Mouse (Mus musculus) skeletal muscle tissue, adult 2 months (tissue): ENCODE results near the gene Akap6.

Experiments
- DNase-seq: peaks from one replicate; pipeline ENCODE4 v3.0.0-alpha.2; 2012; ENCODE audit warnings: low read depth, low spot score

Gene Akap6

DNA sequence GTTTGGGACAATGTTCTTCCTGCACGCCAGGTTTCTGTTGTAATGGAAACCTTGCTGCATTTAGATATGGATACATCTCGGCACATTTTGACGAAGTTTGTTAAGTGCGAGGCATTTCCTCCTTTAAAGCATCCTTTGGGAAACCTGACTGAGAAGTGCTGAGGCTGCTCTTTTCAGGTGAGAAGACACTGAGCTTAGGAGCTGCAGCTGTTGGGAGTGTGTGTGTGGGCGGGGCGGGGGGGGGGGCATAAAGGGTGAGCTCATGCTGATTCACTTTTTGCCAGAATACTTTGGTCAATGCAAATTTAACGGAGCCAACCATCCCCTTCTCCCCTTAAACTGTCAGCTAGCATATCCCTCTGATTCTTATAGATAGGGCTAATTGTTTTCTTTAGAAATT is 81.9 kb downstream of the Akap6 start:
- DNase-seq = no peak

DNA sequence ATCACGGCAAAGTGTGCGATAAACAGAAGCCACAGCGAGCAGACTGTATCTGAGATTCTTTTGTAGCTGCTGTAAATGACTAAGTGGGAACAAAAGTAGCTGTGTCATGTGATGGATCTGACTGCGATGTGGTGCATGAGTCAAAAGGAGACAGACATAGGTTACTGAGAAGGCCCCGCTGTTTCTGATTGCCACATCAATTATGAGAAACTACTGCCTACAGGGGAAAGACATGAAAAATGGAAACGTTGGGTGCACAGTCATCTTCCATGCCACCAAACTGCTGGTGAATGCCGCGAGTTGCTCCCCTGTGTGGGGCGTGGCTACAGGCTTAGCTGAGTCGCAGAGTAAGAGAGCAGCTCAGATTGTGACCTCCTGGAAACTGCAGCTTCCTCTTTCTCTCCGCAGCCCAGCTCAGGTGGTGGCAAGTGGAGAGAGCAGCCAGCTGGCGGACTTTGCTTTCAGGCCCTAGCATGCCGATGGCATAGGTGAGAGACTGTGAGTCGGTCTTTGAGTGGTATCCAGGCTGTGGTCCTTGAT is 83.8 kb downstream of the Akap6 start:
- DNase-seq = no peak

DNA sequence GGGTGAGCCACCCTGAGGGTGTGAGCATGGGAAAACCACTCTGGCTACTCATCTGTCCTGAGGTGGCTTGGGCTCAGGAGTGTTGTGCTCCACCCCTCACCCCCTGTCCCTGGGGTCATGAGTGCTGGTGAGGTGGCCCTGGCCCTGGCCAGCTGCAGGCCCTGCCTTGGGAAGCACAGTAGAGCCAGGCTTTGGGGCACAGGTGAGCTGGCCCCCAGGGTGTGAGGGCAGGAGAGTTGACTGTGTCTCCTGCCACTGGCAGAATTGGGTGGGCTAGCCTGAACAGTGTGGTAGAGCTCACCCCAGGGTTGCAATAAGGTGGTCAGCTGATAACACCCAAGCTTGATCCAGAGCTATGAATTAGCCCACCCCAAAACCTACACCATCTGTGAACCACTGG is 86.0 kb downstream of the Akap6 start:
- no peak for DNase-seq

DNA sequence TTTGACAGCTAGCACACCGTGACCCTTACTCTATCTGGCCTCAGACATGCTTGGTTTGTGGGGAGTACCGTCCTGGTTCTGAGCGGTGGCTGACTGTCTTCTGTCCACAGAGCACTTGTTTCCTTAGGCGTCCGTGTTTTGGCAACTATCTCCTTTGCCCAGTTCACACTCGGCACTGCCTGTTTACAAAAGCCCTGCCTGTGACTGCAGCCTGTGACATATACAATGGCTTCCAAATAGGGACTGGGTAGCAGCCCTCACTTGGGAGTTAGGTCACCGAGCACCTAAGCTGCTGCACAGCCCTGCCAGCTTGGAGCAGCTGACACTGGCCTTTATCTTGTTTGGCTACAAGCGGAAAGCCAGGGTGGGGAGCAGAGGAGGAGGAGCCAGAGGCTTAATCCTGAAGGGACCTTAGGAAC is 91.2 kb downstream of the Akap6 start:
- DNase-seq = peak; percentile 7

DNA sequence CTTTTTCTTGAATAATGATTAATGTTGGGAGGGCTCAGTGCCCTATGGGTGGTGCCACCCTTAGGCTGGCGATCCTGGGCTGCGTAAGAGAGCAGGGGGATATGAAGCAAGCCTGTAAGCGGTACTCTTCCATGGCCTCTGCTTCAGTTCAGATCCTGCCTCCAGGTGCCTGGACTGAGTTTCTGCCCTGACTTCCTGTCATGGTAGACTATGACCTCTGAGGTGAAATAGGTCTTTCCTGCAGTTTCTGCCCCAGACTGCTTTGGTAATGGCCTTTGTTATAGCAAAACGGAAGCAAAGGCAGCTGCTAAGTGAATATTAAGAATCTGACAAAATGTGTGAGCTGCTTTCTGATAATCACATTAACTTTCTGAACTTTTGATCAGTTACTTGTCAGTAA is 94.9 kb downstream of the Akap6 start:
- DNase-seq = no peak

DNA sequence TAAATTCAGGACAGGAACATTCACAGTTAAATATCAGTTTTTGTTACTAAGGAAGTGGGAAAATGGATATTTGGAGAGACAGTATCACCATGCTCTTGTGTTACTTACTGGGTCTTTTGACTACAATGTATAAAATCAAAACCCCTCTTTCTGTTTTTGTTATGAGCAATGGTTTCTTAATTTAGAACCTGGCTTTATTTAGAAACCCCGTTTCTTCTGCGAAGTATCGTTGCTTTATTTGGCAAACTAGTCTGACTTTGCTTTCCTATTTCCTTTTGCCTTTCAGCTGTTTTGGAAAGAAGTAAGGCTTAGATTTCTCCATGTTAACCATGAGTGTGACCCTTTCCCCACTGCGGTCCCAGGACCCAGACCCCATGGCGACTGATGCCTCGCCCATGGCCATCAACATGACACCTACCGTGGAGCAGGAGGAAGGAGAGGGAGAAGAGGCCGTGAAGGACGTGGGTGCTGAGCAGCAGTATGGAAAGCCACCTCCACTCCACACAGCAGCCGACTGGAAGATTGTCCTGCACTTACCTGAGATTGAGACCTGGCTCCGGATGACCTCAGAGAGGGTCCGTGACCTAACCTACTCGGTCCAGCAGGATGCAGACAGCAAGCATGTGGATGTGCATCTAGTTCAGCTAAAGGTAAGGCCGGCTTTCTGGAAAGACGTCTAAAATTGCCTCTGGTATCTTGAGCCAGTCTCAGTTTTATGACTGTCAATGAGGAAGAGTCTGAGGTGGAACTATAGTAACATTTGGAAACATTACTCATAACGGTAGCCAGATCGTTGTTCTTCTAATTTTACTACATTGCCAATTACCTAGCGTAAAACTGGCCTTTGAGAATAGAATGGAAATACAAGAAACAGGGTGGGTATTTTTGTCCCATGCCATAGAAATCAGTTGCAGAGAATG is 96.6 kb downstream of the Akap6 start:
- DNase-seq = no peak

DNA sequence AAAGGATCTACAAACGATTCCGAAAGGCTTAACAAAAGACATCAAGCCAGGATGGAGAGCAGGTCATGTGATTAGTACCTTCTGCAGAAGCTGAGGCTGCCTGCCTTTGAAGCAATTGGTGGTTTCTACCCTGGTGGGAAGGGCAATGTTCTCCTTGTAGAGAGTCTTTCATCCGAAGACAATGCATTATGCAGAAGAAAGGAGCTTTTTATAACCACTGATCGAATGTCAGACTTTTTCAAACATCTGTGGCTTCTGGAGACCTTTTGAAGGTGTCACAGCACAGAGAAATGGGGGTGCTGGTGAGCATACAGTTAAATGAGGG is 97.2 kb downstream of the Akap6 start:
- no peak for DNase-seq

DNA sequence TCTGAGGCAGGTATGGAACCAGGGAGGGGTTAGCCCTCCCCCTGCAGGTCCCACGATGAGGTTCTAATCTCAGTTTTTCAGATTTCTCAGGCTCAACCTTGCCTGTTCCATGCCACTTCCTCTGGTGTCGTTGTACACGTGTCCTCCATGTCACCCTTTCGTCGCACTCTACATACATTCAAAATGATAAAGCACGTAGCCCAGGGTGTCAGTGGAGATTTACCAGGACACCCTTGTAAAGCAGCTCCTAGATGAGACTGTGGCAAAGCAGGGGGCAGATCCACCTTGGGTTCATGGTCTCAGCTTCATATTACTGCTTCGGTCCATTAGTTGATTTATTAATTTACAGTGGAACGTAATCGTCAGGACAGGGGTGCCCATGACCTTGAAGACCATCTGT is 100.5 kb downstream of the Akap6 start:
- no peak for DNase-seq

DNA sequence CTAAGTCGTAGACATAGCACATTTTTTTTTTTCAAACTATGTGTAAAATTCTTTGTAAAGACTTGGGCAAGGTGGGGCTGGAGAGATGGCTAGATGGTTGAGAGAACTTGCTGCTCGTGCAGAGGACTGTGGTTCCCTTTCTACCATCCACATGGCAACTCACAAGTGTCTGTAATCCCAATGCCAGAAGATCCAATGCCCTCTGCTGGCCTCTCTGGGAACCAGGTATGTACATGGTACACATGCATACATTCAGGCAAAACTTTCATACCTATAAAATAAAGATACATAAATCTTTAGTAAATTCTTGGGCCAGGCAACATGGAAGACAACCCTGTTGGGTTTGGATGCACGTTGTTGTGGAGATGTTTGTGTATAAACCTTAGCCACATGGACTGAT is 107.1 kb downstream of the Akap6 start:
- DNase-seq = no peak

DNA sequence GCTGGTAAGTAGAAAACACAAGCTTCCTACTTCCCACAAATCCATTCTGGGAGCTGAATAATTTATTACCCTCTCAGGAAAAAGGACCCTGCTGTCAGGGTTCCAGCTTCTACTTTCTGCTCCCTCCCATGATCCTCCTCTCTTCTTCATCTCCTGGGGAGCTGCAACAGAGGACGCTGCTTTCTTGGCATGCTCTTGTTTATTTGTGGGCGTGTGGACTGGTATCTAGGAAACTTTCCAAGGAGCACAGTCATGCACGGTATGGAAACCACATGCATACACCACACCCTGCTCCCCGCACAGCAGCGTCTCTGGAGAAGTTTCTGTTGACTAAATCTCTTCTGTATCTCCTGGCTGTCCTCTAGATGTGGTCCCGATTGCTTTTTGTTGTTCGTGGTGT is 119.4 kb downstream of the Akap6 start:
- peak; percentile 19 for DNase-seq

DNA sequence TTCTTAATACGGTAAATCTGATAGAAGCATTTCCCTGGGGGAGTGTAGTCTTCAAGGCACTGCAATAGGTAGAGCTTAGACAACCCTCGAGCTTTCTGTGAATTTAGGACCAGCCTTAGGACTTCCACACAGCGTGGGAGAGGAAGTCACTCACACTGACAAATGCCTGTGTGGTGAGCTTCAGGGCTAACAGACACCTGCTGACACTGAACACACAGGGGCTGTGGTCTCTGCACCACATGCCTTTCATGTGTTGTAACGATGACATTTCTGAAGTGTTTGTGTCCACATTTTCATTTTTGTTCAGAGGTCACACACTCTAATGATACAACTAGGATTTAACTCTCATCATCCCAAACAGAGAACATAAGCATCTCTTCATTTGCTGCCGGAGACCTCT is 125.6 kb downstream of the Akap6 start:
- DNase-seq = no peak

DNA sequence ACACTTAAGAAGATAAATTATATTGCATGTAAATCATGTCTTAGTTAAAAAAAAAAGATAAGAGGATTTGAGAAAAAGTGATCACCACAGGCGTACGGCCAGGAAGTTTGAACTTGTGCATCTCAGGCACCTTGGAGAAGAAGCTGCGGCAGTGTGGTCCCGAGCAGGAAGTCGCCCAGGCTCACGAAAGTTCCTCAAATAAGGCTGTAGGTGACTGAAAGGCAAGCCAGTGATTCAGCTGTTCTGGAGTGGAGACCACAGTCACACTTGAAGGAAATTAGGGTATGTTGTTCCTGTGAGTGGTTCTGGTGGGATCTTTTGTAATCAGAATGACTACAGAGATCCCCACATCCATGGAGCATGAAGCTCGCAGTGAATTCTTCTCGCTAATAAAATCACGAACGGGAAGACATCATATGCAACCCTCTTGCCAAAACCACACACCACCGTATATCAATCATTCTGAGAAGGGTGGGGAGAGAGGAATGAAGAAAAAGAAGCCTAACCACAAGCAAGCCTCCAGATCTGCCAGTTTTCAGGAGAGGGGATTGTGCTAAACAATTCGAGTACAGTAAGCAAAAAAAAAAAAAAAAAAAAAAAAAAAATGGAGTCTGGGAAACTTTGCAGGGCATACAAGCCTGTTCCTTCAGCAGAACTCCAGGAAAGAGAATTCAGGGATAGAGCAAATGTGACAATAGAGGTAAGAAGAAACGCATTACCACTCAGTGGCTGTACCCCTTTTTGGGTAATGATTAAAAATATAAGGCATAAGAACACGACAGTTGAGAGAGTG is 130.0 kb downstream of the Akap6 start:
- no peak for DNase-seq

DNA sequence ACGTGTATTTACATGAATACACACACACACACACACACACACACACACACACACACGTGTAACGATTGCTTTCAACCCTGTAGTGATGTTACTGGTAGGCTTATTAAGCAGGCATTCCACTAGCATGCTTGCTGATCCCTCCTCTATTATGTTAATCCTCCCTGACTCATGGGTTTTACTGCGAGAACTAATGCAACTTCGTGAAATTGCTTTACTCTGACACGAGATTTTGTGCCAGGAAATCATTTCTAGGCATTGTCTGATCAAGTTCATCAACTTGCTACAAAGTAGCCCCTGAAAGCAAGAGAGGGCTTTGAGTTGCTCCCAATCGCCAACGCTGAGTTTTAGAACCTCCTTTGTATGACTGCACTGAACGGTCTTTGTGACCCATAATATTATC is 132.6 kb downstream of the Akap6 start:
- DNase-seq = no peak

DNA sequence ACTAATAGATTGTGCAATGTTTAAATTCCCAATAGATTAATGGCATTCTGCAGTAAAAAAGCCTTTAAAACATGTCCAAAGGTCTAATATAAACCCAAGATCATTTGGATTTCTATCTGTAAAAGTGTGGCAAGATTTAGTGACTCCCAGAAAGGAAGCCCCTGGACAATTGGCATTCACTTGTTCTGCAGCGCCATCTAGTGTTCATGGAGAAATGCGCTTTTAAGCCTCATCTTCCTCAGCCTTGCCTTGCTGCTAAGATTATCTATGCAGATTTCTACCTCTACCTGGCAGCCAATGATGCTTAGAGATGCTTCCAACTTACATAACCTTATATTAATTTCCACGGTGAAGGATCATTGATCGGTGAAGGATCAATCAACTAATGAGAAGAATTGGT is 133.0 kb downstream of the Akap6 start:
- peak; percentile 57 for DNase-seq

DNA sequence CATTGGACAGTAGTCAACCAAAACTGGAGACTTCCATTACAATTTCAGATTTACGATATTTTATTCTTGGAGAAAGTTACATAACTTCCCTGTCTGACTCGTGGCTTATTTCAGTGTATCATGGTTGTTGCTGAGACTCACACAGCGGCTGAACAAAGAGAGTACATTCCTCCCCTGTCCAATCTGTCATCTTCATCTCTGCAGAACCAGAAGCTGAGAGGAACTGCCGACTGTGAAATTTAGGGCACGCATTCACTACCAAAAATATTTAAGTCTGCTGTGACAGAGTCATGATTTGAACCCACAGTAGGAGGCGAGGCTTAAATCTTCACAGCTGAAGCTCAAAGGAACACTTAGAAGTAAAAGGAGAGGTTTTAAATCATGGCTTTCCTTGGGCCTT is 134.0 kb downstream of the Akap6 start:
- no peak for DNase-seq

DNA sequence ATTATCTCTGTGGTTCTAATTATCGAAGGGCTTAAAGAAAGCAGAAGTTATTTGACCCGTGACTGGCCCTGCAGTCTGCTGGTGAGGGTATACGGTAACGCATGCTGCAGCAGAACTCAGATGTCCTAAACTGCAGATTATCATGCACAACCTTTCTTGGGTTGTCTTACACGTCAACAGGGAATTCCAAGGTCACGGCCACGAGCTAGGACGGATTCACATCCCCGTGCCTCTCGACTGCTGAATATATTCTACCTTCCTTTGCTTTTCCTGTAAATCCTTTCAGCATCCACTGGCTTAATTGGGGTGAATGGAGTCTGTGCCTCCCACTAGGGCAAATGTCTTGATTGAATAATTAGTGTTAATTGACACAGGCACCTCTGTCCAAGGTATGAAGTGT is 134.9 kb downstream of the Akap6 start:
- DNase-seq = no peak

DNA sequence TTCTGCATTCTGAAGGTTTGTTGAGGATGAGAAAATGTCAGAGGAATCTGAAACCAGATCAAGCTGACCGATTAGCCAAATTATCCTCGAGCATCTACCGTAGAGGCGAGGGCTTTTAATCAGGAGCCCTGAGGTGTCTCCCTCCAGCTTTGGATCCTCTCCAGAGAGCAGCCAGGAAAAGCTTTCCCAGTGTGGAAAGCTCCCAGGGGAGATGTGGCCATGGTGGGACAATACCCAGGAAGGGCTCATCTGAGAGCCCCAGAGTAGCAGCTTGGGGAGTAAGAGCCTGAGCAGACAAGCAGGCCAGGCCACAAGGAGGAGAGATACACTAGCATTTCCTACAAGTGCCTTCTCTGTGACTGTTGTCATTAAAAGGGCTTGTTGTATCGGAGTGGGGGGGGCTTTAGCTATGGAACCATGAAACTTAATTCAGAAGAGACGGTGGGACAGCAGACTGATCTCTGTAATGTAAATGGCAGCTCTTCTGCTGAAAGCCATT is 135.6 kb downstream of the Akap6 start:
- no peak for DNase-seq

DNA sequence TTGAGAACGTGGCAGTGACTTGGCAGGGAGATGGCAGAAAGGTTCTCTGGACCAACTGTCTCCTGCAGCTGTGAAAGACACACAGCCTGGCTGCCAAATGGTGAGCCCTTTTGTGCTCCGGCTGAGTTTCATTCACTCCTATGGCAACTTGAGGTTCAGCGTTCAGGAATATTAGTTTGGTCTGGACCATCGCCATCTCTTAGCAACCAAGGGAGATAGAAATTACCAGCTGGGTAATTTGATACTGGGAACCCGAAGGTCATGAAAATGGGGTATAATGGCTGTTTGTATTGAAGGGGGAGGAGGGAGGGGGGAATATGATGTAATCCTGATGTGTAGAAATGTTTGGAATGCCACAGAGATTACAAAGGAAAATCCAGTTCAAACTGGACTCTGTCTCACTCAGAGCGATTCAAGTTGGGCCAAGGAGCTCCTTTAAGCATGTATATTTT is 136.1 kb downstream of the Akap6 start:
- DNase-seq = no peak

DNA sequence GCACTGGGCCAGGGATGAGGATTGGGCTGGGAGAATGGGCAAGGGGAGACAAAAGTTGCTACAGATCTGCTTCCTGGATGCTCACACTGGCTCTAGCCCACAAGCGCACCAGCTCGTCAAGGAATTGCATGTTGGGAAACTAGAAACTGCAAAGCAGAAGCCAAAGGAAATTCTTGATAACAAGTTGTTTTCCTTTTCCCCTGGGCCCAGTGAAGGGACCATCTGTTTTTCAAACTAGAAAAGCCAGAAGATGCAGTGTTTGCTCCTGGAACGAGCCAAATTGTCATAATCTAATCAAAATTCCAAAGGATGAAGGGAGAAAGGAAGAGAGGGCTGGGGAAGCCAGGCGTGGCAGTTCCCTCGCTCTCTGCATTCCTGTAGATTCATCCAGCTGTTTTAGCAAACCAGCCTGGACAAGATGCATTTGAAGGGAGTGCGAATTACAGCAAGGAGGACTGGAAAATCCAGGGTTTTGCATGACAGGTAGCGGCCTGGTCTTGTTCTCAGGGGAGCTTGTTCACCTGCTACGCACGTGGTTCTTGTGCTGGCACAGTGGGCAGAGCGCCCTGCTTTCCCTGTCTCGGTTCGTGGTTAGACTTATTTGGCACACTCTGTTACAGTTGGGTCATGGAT is 136.8 kb downstream of the Akap6 start:
- peak; percentile 46 for DNase-seq

DNA sequence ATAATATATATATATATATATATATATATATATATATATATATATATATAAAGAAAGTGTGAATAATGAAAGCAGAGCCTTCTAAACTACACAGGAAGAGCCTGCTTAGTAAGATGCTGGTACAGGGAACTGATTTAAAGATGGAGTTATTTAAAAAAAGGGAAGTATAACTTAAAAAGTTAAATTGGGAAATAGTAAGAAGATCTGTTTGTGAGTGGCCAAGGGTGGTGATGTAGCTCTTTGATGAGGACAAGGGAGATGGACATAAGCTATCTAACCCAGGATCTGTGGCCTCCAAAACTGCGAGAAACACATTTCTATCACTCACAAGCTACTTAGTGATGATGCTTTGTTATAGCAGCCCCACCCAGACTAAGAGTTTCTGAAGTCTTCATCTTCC is 146.8 kb downstream of the Akap6 start:
- no peak for DNase-seq

DNA sequence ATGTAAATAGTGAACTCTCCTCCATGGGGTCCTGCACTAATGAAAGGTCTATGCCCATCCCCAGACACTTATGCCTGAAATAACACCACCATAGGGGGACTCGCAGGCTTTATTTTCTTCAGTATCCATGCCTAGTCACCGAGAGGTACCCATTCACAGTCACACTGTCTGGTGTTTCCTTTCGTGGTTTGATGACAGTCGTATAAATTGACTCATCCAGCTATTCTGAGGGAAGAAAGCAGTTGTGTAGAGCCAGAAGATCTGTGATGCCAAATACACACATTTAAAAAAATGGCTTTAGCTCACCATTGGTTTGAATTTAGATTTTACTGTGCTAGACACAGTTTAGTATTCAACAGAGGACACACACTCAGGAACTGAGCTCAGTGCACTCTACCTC is 147.8 kb downstream of the Akap6 start:
- no peak for DNase-seq
